Mouse (Mus musculus): Measurements from ENCODE around the gene Sik1.
A peak's percentile ranks its signal among the peaks of the same experiment; 100 is the strongest.

Sik1 gene

GRCm38 (mm10) chr17:31875326-31875930, 19.8 kb upstream of the Sik1 start:
- no peak for DNase-seq (ENCODE audit: low read depth)

DNA sequence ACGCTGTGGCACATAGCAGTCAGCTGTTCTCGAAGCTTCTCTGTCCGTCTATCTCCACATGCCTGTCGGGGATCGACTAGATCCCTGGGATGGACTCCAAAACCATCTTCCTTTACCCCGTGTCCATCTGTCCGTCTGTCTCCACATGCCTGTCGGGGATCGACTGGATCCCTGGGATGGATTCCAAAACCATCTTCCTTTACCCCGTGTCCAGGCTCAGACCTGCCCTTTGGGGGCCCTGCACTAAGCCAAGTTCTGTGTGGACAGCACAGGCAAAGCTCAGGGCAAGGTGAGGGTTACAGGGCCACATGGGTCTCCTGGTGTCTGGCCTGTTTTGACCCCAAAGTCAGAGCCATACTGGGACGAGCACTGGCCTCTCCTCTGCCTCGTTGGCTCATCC, 19.1 kb upstream of the Sik1 start:
- no peak for DNase-seq (ENCODE audit: low read depth)

- peak; percentile 60 for DNase-seq (ENCODE audit: low read depth)
Observed at GRCm38 (mm10) chr17:31873973-31874372, 18.4 kb upstream of the Sik1 start.

DNA sequence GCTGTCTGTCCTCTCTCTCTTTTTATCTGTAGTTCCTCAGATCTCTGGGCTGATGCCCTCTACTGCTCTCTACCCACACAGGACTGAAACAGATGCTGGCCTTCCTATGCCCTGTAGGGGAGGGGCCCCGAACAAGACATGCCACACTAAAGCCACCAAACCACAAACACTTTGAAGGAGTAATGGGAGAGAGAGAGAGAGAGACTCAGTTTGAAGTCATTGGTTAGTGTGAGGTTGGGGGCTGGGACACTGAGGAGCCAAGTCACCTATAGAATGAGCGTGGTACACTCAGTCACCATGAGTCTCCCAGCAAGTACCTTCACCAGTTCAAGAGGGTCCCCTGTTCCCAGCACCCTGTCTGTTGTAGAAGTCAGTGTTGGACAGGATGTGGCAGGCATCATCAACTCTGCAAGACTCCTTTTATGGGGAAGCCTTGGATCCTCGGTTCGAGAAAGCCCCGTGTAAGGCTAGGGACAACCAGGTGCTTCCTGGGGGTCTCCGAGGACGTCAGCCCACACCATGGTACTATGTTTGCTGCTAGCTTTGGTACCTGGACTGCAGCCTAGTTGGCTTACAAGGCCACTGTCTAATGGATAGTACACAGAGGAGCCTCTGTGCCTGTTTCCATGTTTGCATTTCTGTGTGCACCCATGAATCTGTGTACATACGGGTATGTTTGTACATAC, 17.7 kb upstream of the Sik1 start:
- DNase-seq (ENCODE audit: low read depth) = peak; percentile 68

- DNase-seq (ENCODE audit: low read depth) = no peak
Observed at GRCm38 (mm10) chr17:31872826-31873165, 17.2 kb upstream of the Sik1 start.

- DNase-seq (ENCODE audit: low read depth) = peak; percentile 20
Observed at GRCm38 (mm10) chr17:31871968-31872825, 16.6 kb upstream of the Sik1 start.

DNA sequence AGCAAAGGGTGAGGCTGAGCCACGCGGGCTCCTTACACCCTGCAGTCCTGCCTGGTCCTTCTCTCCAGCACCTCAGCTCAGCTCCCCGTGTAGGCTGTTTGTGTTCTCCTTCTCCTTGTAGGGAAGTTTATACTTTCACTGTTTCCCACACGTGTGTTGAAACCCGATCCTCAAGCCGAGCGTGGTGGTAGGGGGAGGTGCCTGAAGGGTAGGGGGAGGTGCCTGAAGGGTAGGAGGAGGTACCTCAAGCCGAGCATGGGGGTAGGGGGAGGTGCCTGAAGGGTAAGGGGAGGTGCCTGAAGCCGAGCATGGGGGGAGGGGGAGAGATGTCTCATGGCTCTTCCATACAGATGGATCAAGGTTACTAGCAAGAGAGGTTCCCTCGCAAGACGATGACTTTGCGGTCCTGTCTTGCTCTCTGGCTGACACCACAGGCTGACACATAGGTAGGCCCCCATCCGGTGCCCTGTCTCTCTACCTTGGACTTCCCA, 15.4 kb upstream of the Sik1 start:
- DNase-seq (ENCODE audit: low read depth) = peak; percentile 75

- peak; percentile 22 for DNase-seq (ENCODE audit: low read depth)
Observed at GRCm38 (mm10) chr17:31870446-31870845, 14.8 kb upstream of the Sik1 start.

DNA sequence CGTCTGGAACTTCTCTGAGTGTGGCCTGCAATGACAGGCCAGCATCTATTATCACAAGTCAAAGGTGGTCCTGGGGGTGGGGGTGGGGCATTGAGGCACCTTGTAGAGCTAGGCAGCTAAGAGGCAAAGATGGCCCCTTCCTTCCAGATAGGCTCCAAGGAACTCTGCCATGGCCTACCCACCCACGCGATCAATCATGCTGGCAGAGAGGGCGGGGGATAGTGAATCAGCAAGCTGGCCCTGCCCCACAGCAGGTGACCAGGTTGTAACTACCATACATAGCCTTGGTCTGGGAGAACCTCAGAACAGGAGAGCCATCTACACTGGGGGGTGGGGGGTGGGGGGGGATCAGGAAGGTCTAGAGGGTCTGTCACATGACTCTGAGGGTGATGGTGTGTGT, 12.5 kb upstream of the Sik1 start:
- DNase-seq (ENCODE audit: low read depth) = no peak

- DNase-seq (ENCODE audit: low read depth) = no peak
Observed at GRCm38 (mm10) chr17:31867061-31867460, 11.5 kb upstream of the Sik1 start.

DNA sequence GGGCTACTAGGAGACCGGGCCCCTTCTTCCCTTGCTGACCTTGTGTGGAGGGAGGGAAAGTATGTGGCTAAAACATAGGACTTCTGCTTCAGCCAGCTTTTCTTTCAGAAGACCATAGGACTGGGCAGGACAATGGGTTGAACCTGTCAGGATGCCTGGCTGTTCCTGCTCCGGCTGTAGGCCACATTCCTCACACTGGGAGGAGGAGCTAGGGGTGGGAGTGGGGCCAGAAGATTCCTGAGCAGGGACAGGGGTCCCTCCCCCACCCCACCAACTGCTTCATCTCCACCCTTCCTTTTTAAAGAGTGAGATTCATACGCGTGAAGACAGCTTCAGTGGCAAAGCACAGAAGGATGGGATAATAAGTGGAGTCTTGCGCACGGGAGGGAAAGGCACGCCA, 10.0 kb upstream of the Sik1 start:
- no peak for DNase-seq (ENCODE audit: low read depth)

DNA sequence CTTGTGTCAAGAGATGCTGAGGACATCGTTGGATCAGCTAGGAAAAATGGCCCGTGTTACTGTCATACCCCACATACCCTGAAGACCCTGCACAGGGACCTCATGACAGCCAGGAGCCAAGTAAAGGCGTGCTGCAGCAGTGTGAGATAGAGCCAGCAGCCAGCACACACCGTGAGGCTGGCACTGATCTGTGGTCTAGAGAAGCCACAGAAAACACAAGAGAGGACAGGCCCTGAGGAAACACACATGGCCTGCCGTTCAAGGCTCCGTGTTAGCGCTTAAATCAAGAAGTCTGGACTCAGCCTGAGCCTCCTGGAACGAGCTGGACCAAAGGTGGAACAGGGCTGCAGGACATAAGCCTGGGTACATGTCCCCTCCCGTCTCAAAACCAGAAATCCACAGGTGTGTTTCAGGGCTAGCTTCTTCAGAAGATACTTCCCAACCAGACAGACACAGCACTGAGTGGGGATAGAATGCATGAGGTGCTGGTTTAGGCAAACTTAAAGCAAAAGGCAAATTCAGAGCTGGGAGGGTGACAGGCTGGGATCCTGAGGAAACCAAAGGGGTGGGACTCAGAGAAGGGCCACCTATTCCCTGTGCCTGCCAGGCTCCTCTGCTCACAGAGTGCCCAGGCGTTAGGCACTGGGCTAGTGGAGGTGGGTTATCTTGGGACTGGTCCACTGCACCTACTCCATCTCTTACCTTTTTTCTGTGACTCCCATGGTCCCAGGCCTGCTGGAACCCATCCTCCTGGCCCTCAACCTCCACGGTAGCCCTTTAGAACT, 9.3 kb upstream of the Sik1 start:
- DNase-seq (ENCODE audit: low read depth) = no peak

DNA sequence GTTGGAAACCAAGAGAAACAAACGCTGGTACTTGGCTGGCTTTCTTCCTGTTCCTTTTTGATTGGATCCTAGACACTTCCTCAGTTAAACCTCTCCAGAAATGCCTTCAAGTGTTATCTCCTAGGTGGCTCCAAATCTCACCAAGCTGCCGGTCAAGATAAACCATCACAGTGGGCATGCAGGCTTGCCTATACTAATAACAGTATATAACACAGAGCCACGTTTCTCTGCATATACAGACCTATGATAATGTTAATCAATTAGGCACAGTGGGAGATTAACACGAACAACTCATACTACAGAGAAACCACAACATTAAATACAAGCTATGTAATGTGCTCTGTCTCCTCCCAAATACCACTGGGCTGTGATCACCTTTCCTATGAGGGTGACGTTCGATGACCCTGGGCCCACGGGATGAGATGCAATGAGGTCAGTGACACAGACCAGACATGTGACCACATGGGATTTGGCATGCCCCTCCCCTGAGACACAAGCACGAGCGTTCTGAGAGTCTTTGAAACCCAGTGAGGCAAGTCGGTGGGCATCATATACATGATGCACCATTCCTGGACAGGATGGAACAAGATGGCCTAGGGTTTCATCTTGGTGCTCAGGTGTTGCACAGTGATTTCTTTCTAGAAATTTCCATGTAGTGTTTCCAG, 7.7 kb upstream of the Sik1 start:
- DNase-seq (ENCODE audit: low read depth) = no peak

- DNase-seq (ENCODE audit: low read depth) = no peak
Observed at GRCm38 (mm10) chr17:31862136-31862535, 6.5 kb upstream of the Sik1 start.

GRCm38 (mm10) chr17:31861661-31862060, 6.1 kb upstream of the Sik1 start:
- no peak for DNase-seq (ENCODE audit: low read depth)

- DNase-seq (ENCODE audit: low read depth) = no peak
Observed at GRCm38 (mm10) chr17:31860856-31861255, 5.3 kb upstream of the Sik1 start.

DNA sequence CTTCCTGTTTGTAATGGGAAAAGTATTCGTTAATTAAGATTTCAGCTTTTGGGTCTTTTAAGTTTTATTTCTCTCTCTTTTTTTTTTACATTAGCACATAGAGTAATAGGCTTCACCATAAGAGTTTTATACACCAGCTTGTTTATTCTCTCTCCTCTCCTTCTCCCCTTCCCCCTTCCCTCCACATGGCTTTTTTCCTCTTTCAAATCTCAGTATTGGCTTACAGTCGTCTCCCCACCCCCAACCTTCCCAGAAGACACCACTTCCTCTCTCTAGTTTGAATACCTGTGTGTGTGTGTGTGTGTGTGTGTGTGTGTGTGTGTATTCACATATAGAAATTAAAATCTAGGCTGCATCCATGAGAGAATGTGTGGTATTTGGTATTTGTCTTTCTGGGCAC, 3.8 kb upstream of the Sik1 start:
- no peak for DNase-seq (ENCODE audit: low read depth)

GRCm38 (mm10) chr17:31858786-31859185, 3.2 kb upstream of the Sik1 start:
- DNase-seq (ENCODE audit: low read depth) = no peak

GRCm38 (mm10) chr17:31857903-31858426, 2.4 kb upstream of the Sik1 start:
- no peak for DNase-seq (ENCODE audit: low read depth)

GRCm38 (mm10) chr17:31857251-31857650, 1.6 kb upstream of the Sik1 start:
- DNase-seq (ENCODE audit: low read depth) = no peak

DNA sequence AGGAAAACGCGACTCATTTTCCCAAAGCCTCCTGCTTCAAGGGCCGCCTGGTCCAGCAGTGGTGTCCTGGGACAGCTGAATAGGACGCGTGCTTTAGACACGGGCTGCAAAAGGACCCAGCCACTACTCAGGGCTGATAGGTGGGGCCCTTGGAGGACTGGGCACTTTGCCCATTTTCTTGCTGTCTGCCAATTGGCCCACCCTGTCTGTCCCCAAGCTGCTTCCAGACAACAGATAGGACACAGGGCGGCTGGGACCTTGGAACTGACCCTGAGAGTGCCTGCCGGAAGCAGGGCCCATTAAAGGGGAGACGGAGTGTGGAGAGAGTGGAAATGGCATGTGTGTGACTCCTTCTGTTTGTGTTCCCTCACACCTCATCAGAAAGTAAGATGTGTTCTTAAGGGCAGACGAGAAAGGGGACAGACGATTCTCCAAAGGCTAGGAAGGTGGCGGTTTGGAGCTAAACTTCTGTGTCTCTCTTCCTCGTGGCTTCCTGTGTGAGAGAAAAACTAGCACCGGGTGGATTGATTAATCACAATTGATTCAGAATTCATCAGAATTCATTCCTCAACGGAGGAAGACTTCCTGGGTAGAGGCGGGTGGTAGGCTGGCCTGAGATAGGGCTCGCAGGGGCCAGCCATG, 1.0 kb upstream of the Sik1 start:
- no peak for DNase-seq (ENCODE audit: low read depth)

Measured in 416B (cell line).